Mouse (Mus musculus): ENCODE results near the gene Tysnd1.

DNA sequence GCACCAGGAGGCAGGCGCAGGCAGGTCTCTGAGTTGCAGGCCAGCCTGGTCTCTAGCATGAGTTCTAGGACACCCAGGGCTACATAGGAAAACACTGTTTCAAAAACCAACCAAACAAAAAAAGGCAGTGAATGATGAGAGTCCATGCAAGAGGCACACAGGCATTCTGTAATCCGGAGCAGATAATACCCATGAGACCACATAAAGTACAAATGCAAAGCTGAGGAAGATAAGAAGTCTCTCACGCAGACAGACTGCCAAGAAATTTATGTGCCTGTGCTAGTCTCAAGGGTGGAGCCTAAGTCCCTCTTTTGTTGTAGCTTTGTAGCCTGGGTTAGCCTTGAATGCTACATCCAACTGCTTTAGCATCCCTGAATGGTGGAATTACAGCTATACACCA lies 29.7 kb upstream of the Tysnd1 start:
- no peak for TF ChIP-seq GATA1 (IDR thresholded peaks at IDR 0.05; ENCODE audit: borderline replicate concordance, low read length)
- no peak for TF ChIP-seq CTCF (IDR thresholded peaks at IDR 0.05; ENCODE audit: low read depth, low read length)
- TF ChIP-seq TAL1 (conservative IDR thresholded peaks at IDR 0.05; ENCODE audit: low read depth, low read length), result no peak
- no peak for TF ChIP-seq POLR2AphosphoS5 (IDR thresholded peaks at IDR 0.05; ENCODE audit: insufficient replicate concordance, low read depth, low read length)

Measured in G1E (cell line).